In genomic region chr4:55622651-55623050, GRCm38 (mm10) we compare ENCODE assay signal across 16 mouse cellular contexts.
DNase-seq lines count a peak whose midpoint lies in the region; ATAC-seq and TF ChIP-seq lines count a peak whose summit lies in the region.
"Had no signal": no experiment of that assay in that cellular context is flagged by ENCODE, and none has a peak within 500 bp of the region (broad histone marks: within the 10 kb centered on the region; RNA-seq: fewer than 3 reads in every experiment).

No protein-coding gene starts in this region.

- TF ChIP-seq CTCF in heart, adult 2 months (IDR thresholded peaks at IDR 0.05): no peak
- no peak for TF ChIP-seq CTCF in bone marrow macrophage, adult 2 months (IDR thresholded peaks at IDR 0.05; ENCODE audit: low read depth, low read length)

- no peak overlapping the region for H3K9ac ChIP-seq in heart, adult 2 months (ENCODE audit: low read depth, low read length)
- H3K9ac ChIP-seq in heart, embryonic 12.5 days: no peak overlapping the region
- no peak overlapping the region for H3K9ac ChIP-seq in hindbrain, embryonic 14.5 days
- no peak overlapping the region for H3K9ac ChIP-seq in kidney, embryonic 15.5 days
- H3K9ac ChIP-seq: liver, embryonic 12.5 days; lung, embryonic 15.5 days; midbrain, embryonic 12.5 days had no signal

- 24% methylated on average over 4 of the region's 4 CpGs for WGBS in heart, adult 2 months
- 46% methylated on average over 4 of the region's 4 CpGs for WGBS in heart, embryonic 12.5 days
- 76% methylated on average over 4 of the region's 4 CpGs for WGBS in hindbrain, embryonic 14.5 days
- 67% methylated on average over 4 of the region's 4 CpGs for WGBS in kidney, embryonic 15.5 days

- no peak overlapping the region for H3K4me2 ChIP-seq in heart, embryonic 12.5 days
- no peak overlapping the region for H3K4me2 ChIP-seq in hindbrain, embryonic 14.5 days (replicated peaks)
- H3K4me2 ChIP-seq in kidney, embryonic 15.5 days: no peak overlapping the region
- H3K4me2 ChIP-seq: liver, embryonic 12.5 days; lung, embryonic 15.5 days; midbrain, embryonic 12.5 days had no signal

- no peak for ATAC-seq in heart, embryonic 12.5 days (ENCODE audit: insufficient number of reproducible peaks, low FRiP score)
- no peak for ATAC-seq in hindbrain, embryonic 14.5 days (ENCODE audit: low FRiP score)
- no peak for ATAC-seq in kidney, embryonic 15.5 days (replicated peaks; ENCODE audit: low FRiP score)
- ATAC-seq: liver, embryonic 12.5 days had no signal

- peak overlapping the region; percentile 67 for H3K27ac ChIP-seq in heart, adult 2 months
- H3K27ac ChIP-seq in heart, embryonic 12.5 days (ENCODE audit: poor library complexity, severe bottlenecking): no peak overlapping the region
- peak overlapping the region; percentile 64 for H3K27ac ChIP-seq in bone marrow macrophage, adult 2 months (ENCODE audit: insufficient read depth, low read depth, low read length)
- H3K27ac ChIP-seq in hindbrain, embryonic 14.5 days: no peak overlapping the region
- no peak overlapping the region for H3K27ac ChIP-seq in kidney, embryonic 15.5 days
- H3K27ac ChIP-seq: forebrain, embryonic 10.5 days; kidney, postnatal 0 days; liver, embryonic 12.5 days; lung, embryonic 15.5 days; midbrain, embryonic 12.5 days had no signal

- intact Hi-C loops in heart, adult 2 months (cut with DNase I): loop anchor here (1.0 kb wide), 1 partner anchor 29 kb away; no protein-coding TSS in a partner anchor
- intact Hi-C loops in heart, postnatal 25 days (cut with DNase I): no loop called here

- peak; percentile 28 to 58 for DNase-seq in cerebellum, postnatal 10 days
- no peak for DNase-seq in cerebellum, postnatal 4 days (ENCODE audit: low spot score in 2 of 2)
- peak; percentile 40 to 57 for DNase-seq in heart, adult 2 months
- DNase-seq in heart, postnatal 25 days (ENCODE audit: low spot score): peak; percentile 16
- DNase-seq in hindbrain, embryonic 14.5 days (ENCODE audit: low spot score): no peak
- DNase-seq: cerebellum, adult 11 months; cerebellum, postnatal 36 days; gastrocnemius, postnatal 10 days had no signal

- no peaks in the 10 kb centered on the region for H3K27me3 ChIP-seq in heart, adult 2 months (ENCODE audit: control insufficient read depth, insufficient read depth, low read length)
- H3K27me3 ChIP-seq in heart, embryonic 12.5 days (replicated peaks): no peaks in the 10 kb centered on the region
- H3K27me3 ChIP-seq in hindbrain, embryonic 14.5 days (ENCODE audit: control insufficient read depth, insufficient read depth, low read length): no peaks in the 10 kb centered on the region
- no peaks in the 10 kb centered on the region for H3K27me3 ChIP-seq in kidney, embryonic 15.5 days
- H3K27me3 ChIP-seq: liver, embryonic 12.5 days; lung, embryonic 15.5 days; midbrain, embryonic 12.5 days had no signal

- H3K9me3 ChIP-seq in heart, embryonic 12.5 days (replicated peaks): no peaks in the 10 kb centered on the region
- H3K9me3 ChIP-seq in hindbrain, embryonic 14.5 days (ENCODE audit: control insufficient read depth, low read length): no peaks in the 10 kb centered on the region
- no peaks in the 10 kb centered on the region for H3K9me3 ChIP-seq in kidney, embryonic 15.5 days (replicated peaks)
- H3K9me3 ChIP-seq: forebrain, embryonic 10.5 days; liver, embryonic 12.5 days; lung, embryonic 15.5 days; midbrain, embryonic 12.5 days had no signal

- H3K4me3 ChIP-seq in heart, adult 2 months: no peak overlapping the region
- H3K4me3 ChIP-seq in heart, embryonic 12.5 days: no peak overlapping the region
- H3K4me3 ChIP-seq in bone marrow macrophage, adult 2 months (ENCODE audit: insufficient read depth, low read length): no peak overlapping the region
- no peak overlapping the region for H3K4me3 ChIP-seq in hindbrain, embryonic 14.5 days (replicated peaks; ENCODE audit: low read length)
- H3K4me3 ChIP-seq in kidney, embryonic 15.5 days (replicated peaks): no peak overlapping the region
- H3K4me3 ChIP-seq: forebrain, embryonic 10.5 days; liver, embryonic 12.5 days; lung, embryonic 15.5 days; midbrain, embryonic 12.5 days had no signal

- TF ChIP-seq POLR2A in heart, adult 2 months (IDR thresholded peaks at IDR 0.05; ENCODE audit: insufficient read depth, low read depth, low read length): no peak
- TF ChIP-seq POLR2A in bone marrow macrophage, adult 2 months (IDR thresholded peaks at IDR 0.05; ENCODE audit: borderline replicate concordance, low read depth, low read length): no peak

- H3K36me3 ChIP-seq in heart, adult 2 months (ENCODE audit: control insufficient read depth, insufficient read depth, low read length): peaks cover 7% of the 10 kb centered on the region; the same call in 1 of the 2 replicates
- H3K36me3 ChIP-seq in heart, embryonic 12.5 days: no peaks in the 10 kb centered on the region
- no peaks in the 10 kb centered on the region for H3K36me3 ChIP-seq in hindbrain, embryonic 14.5 days (replicated peaks; ENCODE audit: control insufficient read depth, insufficient read depth)
- H3K36me3 ChIP-seq in kidney, embryonic 15.5 days: no peaks in the 10 kb centered on the region
- H3K36me3 ChIP-seq: forebrain, embryonic 10.5 days; liver, embryonic 12.5 days; lung, embryonic 15.5 days; midbrain, embryonic 12.5 days had no signal

- no peak for TF ChIP-seq EP300 in heart, adult 2 months (IDR thresholded peaks at IDR 0.05; ENCODE audit: insufficient read depth, low read depth, low read length)

- no peaks in the 10 kb centered on the region for H3K79me2 ChIP-seq in heart, adult 2 months (replicated peaks; ENCODE audit: control insufficient read depth, insufficient read depth, low read length)

- H3K4me1 ChIP-seq in heart, adult 2 months (ENCODE audit: control insufficient read depth, insufficient read depth, low read length): peaks cover 6% of the 10 kb centered on the region
- H3K4me1 ChIP-seq in heart, embryonic 12.5 days (replicated peaks): 0 out of 2 replicates have a peak, but pooled peaks cover 6% of the 10 kb centered on the region
- peaks cover 25% of the 10 kb centered on the region for H3K4me1 ChIP-seq in bone marrow macrophage, adult 2 months (ENCODE audit: control insufficient read depth, insufficient read depth, low read length)
- no peaks in the 10 kb centered on the region for H3K4me1 ChIP-seq in hindbrain, embryonic 14.5 days (replicated peaks; ENCODE audit: control insufficient read depth, insufficient read depth, low read length)
- no peaks in the 10 kb centered on the region for H3K4me1 ChIP-seq in kidney, embryonic 15.5 days
- H3K4me1 ChIP-seq: forebrain, embryonic 10.5 days; liver, embryonic 12.5 days; lung, embryonic 15.5 days; midbrain, embryonic 12.5 days had no signal

Comparison
In these comparisons a context has a peak if more than half of its experiments do, and no peak if none do; other contexts are left out.
1. DNase-seq: peak in cerebellum, postnatal 10 days (2 of 2), heart, adult 2 months (2 of 2) and heart, postnatal 25 days (single experiment); none in cerebellum, postnatal 4 days (0 of 2) and hindbrain, embryonic 14.5 days (single experiment).
2. H3K27ac ChIP-seq: peak in heart, adult 2 months (single experiment) and bone marrow macrophage, adult 2 months (single experiment); none in heart, embryonic 12.5 days (single experiment), hindbrain, embryonic 14.5 days (single experiment) and kidney, embryonic 15.5 days (single experiment).